Mouse (Mus musculus) heart, postnatal 0 days (tissue): ENCODE results near the gene Fat3.

ENCODE experiments used
- CTCF ChIP-seq: IDR thresholded peaks from 2 replicates; pipeline ENCODE4 v1.5.1; 2016; ENCODE audit warnings: antibody characterized with exemption, control low read depth, low read depth
- EP300 ChIP-seq: IDR thresholded peaks from 2 replicates; pipeline ENCODE4 v1.6.1; 2016; ENCODE audit warnings: antibody characterized with exemption, low read depth

- no peak for TF ChIP-seq EP300
- no peak for TF ChIP-seq CTCF
These were observed 536.9 kb downstream of the Fat3 start for GRCm38 (mm10) chr9:15964198-15964597.
